Mouse (Mus musculus) spleen, postnatal 14 days (tissue): ENCODE measurements around the gene Osbpl2.

Source experiments
- DNase-seq, 2 experiments: peaks; one replicate each; pipeline ENCODE4 v3.0.0; 2021 to 2022; ENCODE audit warnings: low spot score in 2 of 2

Osbpl2 gene

DNA sequence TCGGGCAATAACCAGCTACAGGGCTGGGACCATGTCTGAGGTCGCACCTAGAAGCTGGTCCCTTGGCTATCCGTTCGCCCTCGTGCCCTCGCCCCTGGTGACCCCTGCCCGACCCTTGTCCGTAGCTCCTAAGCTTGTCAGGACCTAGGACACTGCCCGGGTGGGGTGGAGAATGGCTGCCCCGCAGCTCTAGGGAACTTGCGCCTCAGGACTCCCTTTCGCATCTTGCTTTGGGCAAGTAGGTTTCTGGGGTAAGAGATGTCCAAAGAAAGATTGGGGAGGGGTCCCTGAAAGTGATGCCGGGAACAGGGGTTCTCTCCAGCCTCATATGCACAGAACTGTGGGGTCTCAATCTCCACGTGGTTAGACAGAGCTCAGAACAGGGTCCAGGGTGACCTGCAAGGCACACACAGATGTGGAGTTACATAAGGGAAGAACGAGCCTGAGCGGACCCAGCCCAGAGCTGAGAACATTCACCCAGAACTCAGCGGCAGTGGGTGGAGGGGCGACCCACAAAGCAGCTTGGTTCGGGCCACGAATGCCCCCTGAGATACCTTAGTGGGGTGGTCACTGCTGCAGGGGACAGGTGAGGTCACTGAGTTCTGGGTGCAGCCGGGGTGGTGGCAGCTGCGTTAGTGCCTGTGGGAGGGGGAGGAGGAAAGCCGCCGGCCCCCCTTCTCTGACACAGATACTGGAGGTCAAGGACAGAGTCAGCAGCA, 14.3 kb upstream of the Osbpl2 start:
- DNase-seq, result no peak

DNA sequence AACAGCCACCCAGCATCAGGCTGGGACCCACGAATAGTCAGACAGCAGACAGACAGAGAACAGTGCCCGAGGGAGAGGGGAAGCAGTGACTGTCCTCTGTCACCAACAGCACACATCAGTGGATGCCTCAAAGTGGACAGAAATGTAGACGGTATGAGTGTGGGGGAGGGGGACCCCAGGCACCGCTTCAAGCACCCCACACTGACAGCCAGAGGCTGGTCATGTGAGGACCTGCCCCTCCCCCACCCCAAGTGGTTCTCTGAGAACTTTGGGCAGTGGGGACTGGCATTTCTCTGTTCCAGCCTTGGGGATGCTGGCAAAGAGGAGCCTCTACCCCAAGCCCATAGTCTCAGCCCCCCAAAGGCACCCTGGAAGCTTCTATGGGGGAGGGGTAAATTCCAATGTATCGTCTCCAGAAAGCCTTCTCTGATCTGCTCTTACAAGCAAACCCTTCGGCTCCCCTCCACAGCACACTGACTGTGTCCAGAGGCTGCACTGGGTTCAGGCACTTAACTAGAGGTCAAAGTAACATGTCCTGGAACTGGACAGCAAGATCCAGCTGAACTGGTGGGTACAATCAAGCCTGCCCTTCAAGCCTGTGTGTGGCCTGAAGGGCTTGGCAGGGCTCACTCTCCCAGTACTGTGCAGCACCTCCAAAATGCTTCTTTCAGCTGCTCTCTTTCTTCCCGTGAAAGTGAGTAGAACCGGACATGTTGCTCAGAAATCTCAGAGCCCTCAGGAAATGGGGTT, 13.5 kb upstream of the Osbpl2 start:
- no peak for DNase-seq

DNA sequence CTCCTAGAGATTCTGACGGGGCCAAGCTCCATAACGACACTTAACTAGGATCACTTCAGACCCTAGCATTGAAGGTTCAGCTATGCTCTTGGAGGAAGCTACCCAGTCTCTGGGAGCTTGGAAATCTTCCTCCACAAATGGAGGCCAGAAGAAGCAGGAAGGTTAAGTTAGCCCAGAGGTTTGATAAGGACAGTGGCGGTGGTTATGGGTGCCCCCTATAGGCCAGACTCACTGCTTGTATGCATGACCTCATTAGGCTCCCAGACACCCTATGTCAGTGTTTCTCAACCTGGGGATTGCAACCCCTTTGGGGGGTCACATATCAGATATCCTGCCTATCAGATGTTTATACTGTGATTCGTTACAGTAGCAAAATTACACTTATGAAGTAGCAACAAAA, 12.0 kb upstream of the Osbpl2 start:
- no peak for DNase-seq

DNA sequence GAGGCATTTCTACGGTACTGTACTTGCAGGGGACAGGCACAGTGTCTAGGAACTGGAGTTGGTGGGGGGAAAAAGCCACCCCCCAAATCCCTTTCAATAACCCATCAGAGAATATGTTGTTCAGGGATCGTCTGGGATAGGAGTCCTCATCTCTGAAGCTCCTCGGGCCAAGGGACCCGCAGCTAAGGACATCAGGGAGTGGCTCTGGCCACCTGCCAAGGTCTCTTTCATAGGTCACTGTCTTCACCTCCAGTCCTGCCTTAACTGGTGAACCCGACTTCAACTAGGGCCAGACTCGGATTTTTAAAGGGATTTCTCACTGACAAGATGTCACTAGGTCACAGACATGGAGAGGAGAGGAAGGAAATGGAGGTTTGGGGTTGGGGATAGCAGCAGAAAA, 10.8 kb upstream of the Osbpl2 start:
- no peak for DNase-seq

DNA sequence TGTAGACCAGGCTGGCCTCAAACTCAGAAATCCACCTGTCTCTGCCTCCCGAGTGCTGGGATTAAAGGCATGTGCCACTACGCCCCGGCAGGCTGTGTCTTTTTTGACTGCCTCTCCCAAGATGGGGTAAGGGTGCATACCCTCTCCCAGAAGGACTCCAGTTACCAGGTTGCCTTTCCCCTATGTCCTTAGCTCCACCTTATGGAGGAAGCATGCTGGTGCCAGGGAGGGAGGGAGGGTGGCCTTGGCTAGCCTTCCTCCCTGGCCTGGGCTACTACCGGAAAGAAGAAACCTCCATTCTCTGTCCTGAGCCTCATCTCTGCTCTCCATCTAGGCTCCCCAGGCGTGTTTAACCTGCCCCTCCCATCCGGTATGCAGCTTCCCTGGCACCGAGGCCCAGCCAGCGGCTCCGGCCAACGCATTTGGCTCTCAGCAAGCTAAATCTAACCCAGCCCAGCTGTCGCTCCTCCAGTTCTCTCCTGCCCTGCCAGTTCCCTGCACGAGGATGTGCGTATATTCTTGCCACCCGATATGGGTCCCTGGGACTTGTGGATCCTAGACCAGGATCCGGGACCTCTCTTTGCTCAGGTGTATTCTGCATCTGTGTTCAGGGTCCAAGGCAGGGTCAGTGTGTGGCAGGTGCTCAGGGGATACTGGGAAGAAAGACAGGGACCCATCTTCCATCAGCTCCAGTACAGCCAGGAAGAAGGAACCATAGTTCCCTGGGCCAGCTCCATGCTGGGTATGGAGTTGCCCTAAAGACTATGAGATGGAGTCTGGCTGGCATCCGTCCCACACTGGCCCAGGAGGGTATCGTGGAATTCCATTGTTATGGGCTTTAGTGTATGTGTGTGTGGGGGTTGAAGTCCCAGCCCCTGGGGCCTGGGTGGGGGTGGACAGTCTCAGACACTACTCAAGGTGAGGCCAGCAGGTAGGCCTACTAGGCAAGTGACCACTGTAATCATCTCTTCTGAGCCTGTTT, 4.9 kb upstream of the Osbpl2 start:
- no peak for DNase-seq

DNA sequence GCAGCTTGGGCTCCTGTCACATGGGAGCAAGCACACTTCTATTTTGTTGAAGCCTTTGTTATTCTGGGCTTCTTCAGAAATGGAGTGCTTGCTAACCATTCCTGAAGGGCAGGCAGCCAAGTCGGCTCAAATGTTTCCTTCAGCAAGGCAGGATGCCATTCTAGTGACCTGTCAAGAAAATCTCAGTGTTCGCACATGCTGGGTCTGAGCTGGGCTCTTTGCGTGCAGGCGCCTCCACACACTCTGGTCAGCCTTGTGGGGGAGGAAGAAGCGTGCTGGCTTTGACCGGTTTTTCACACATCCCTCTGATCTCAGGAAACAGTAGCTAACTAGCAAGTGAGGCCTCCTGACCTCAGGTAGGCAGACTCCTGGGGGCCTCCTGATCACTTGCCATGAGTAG, 3.8 kb upstream of the Osbpl2 start:
- DNase-seq, result no peak

DNA sequence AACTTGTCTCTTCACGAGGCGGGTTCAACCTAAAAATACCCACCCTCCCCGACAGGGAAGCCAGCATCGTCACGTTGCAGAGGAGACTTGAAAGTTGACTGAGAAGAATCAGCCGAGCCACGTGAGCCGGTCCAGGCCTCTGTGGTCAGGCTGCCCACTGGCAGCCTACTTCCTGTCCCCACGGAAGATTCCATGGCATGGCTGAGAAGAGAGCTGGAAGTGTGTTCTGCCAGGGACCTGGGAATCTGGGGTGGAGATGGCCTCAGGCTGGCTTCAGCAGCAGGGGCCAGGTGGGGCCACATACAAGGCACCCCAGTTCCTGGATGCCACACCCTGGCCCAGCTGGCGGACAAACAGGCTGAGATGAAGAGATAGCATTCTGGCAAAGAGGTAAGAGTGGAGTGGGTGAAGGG, 3.0 kb upstream of the Osbpl2 start:
- DNase-seq, result no peak

DNA sequence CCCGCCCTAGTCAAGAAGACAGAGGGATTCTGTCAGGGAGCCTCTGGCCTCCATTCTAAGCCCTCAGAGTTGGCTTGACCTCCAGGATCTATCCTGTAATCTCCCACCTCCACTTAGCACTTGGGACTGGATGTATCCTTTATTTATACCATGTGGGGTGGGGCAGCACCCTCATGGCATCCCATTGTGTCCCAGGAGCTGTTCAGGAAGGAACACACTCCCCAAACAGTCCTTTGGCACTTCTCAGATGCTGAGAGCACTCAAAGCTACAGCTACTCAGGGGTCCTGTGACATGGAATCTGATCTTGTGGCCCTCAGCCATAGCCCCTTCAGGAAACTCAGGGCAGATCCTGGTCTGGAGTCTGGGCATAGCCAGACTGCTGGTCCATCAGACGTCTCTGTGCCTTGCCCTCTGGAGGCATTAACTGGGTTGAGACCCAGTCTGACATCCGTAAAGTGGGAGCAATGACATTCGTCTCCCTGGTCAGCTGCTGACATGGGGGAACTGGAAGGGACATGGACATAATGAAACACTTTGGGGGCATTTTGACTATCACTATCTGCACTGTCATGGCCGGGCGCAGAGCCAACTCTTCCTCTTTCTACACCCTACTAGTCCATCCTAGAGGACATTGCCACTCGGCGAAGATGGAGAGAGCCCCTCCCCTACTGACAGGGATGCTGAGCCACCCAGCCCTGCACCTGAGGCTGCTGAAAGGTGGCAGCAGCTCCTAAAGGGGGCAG, 2.2 kb upstream of the Osbpl2 start:
- DNase-seq, result no peak

DNA sequence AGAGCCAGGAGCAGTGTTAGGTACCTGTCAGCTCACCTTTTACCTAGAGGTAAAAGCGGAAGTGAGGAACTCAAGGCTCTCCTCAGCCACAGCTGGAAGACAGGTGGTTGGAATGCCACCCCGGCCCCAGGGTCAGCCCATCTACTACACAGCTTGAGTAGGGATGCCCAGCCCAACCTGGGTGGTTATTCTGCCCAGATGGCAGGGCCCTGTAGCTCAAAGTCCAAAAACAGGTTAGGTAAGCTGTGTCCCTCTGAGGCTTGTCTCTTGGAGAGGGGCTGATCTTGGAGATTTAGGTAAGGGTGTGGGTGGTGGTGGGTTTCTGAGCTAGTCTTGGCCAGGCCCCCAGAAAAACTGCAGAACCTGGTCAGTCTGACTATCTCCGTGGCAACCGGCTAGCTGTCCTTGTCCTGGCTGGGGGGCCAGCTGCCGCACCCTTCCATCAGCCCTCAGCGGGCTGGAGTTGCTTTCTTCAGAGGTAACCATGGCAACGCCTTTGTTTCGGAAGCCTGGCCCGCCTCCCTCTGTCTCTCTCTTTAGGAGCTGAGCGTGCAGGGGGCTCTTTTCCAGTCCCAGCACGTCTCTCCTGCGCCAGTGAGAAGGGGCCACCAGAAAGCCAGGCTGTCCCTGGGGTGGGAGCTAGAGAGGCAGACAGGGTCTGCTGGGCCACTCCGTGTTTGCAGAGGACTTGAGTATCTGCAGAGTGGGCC, 1.5 kb upstream of the Osbpl2 start:
- DNase-seq, result no peak

DNA sequence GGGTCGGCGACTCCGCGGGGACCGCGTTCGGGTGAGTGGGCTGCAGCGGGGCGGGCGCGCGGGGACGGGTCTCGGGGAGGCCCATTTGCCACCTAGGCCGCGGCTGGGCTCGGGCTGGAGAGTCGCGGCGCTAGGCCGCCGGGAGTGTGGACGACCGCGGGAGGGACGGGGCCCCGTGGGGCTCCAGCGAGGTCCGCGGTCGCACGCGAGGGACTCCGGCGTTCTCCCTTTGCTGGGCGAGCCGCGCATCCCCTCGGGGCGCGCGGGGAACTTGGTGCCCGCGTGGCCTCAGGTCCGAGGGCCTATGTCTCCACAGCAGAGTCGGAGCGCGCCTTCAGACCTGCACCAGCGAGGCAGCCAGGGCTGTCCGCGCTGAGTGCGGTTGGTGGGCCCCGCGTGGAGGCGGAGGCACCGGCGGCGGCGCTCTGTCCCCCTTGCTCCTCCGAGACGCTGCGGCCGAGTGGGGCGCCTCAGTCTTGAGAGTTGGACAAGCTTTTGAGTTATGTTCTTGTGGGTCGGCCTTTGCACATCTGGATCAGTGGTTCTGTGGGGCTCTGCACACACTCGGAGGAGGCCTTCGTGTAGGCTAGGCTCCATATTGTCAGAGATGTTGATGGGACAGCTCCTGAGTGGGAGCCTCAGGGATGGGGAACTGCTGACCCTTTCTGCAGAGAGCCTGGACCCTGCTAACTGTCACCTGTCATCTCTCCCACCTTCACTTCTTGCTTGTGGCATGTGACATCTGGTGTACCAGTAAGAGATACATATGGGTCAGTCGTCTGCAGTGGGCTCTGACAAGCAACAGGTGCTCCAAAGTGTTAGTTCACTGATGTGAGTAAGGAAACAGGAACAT, 559 bp downstream of the Osbpl2 start:
- DNase-seq, result peak in 1 of 2 experiments; percentile 36

DNA sequence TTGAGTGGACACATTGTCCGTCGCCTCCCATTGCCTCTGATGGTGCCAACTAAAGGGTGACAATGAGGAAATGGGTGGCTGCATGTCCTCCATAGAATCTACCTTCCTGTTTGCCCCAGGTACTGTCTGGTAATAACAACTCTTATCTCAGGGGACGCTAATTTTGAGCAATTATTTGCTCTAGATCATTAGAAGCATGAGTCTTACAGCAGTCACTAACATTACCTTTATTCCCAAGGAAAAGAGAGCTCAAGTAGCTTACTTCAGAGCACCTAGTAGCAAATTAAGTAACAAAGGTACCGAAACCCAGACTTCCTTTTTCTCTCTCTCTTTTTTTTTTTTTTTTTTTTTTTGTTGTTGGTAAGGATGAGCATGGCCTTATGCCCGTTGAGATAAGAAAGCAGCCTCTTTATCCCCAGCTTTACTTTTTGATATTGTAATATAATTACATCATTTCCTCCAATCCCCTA, 1.2 kb downstream of the Osbpl2 start:
- DNase-seq, result no peak

DNA sequence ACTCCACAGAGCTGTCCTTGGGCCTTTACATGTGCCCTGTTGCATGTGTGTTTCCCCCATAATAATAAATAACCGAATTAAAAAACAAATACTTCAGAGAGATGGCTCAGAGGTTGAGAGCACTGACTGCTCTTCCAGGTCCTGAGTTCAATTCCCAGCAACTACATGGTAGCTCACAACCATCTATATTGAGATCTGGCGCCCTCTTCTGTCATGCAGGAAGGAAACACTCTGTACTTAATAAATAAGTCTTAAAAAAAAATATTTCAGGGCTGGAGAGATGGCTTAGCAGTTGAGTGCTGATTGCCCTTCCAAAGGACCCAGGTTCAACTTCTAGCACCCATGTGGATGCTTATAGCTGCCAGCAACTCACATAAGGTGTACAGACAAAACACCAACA, 5.1 kb downstream of the Osbpl2 start:
- DNase-seq, result no peak

DNA sequence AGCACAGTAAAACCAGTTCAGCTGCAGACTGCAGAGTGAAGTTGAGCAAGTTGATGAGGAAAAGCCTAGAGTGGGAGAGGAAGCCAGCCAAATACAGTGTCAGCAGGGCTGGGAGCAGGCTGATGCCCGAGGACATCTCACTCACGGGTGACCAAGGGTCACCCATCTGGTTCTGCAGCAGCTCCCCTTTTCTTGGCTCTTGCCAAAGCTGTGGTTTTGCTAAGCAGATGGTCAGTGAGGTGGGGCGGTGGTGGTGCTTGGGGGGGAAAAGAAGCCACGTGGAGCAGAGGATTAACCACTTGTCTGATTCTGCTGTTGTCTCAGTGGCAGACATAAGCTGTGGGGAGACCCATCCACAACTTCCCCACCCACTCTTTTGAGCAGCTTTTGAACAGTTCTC, 7.1 kb downstream of the Osbpl2 start:
- DNase-seq, result no peak

DNA sequence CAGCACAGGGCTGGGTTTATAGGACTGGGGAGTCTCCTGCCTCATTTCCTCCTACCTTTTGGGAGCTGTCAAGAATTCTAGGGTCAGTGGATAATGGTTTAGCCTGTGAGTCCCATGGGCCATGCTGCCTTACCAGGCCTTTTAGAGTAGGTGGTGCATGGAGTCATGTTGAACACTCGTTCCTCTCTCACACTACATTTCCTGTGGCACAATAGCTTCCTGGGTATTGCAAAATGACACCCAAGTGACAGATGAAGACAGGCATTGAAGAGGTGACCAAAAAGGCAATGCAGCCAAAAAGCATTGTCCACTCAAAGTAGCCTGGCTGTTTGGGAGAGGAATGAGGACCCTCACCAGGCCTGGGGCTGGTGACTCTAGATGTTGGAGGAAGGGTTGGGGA, 8.6 kb downstream of the Osbpl2 start:
- no peak for DNase-seq

DNA sequence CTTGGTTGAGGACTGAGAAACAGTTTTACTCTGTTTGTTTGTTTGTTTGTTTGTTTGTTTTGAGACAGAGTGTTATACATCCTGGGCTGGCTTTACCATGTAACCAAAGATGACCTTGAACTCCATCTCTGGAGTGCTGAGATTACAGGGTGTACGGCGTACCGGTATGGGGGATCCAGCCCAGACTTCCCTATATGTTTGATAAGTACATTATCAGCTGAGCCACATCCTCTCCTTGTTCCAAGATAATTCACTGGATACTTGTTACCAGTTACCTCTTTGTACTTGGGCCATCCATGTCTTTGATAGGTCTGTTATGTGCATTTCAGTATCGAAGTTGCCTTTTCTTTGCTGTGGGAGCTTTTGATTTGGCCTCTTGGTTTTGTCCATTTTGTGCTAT, 14.1 kb downstream of the Osbpl2 start:
- no peak for DNase-seq

DNA sequence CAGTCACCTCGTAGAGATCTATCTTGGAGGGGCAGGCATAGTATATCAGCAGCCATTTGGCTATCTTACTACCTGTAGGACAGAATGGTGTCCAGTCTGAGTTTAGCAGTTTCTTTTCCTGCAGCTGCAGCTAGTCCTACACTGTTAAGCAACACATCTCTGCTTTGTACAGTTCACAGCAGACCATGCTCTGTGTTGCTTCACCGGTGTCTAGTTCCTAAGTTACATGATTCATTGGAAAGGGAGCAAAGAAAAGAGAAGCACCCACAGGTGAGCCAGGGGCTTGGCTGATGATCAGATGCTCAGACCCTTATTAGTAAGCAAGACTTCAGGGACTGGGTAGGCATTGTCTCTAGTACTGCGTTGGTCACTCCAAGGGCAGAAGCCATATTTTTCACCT, 14.8 kb downstream of the Osbpl2 start:
- no peak for DNase-seq

DNA sequence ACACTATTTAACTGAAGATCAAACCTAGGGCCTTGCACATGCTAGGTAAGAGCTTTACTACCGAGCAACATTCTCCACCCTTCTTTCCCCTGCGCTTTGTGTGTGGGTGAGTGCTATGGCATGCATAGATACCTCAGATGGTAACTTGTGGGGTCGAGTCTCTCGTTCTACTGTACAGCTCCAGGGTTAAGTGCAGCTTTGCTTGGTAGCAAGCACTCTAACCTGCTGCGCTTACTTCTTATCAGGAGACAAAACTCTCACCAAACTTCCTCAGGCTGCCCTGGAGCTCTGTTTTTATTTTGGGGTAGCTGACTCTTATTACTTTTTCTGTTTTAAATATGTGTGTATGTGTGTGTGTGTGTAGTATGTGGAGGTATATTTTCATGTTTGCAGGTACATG, 16.3 kb downstream of the Osbpl2 start:
- no peak for DNase-seq

DNA sequence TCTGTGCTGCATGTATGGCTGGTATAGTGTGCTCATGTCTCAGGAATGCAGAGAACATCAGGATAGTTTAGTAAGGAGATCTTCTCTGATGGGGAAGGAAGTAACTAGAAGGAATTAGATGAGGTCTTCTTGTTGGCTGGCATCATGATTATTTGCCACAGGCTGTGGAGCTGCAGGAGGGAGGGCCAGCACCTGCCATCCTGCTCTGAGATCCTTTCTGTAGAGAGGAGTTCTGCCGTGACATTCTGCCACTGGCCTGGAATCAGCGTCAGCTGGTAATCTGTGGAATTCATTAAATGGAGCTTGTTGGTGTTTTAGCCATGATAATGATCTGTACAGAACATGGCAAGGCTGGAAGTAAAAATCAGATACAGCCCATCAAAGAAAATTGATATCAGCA, 27.0 kb downstream of the Osbpl2 start:
- no peak for DNase-seq

DNA sequence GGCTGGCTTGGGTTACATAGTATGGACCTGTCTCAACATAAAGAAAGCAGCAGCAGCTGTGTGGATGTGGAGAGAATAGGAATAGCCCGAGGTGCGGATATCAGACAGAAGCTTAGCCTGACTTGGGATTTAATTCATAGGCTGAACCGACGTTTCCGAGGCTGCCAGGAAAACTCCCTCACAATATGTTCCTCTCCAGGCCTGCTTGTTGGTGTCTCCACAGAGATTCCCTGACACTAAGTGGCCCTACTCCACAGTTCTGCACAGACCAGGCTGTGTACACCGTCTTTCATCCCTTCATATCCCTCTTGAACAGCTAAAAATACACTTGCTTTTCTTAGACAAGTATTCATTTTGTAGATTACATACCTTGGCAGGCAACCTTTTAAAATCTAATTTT, 28.3 kb downstream of the Osbpl2 start:
- no peak for DNase-seq

DNA sequence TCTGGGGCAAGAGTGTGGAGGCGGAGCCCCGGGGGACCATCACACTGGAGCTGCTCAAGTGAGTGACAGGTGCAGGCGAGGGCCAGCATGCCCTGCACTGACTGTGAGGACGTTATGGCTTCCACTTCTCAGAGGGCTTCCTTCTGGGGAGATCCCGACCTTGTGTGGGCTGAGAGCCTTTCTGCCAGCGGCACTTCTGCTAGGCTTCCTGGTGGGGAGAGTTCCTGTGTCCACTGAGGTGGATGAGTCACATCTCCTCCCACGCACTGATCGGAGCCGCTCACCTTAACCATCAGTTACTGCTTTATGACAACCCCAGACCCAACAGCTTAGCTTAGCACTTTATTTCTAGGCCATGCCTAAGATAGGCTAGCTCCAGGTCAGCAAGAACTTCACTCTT, 29.4 kb downstream of the Osbpl2 start:
- DNase-seq, result no peak
